Mouse (Mus musculus): Measurements from ENCODE around the gene Ets1. TPM values are rescaled to one million over a fixed set of nuclear protein-coding genes. Genes with fewer than 3 reads are reported as not detected.

The Ets1 gene
- polyA plus RNA-seq, 1 experiment from 2014 or later = 78.2 TPM

DNA sequence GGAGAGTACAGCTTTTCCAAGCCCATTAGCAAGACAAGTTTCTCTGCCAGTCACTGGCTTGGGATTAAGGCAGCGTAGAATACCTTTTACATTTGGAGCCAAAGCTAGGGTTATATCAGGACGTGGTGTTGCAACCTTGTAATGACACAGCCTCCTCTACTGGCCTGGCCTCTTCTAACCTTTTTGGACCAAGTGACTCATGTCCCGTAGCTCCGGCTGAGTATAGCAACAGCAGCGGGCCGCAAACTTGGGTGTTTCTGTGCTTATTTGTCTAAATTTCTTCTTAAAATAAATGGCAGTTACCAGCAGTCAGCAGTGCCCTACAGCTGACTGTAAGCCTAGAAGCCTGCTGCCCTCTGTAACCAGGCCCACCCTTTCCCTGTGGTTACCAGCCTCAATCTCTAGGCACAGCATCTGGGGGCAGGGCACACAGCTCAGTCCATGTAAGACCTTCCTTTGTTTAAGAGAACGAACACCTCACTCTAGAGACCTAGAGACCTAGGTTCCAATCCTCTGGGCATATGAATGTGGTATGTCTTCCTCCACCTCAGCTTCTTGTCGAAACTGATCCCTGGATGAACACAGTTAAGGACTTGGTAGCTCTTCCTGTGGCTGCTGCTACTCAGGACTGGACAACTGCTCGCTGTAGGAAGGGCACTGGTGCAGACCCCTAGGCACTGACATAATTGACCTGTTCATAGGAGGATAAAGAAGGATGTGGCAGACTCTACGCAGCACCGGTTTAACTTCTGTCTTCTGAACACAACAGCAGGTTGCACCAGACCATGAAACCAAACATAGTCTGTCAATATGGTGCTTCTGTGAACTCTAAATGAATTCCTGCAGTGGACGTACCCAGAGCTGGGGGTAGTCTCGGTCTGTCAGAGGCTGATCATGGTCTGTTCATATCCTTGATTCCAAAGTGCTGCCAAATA, 94.9 kb downstream of the Ets1 start:
- H3K27ac ChIP-seq (ENCODE audit: low read length) = no peak overlapping the region
- no peaks in the 10 kb centered on the region for H3K27me3 ChIP-seq (replicated peaks; ENCODE audit: insufficient read depth, low read length)
- H3K4me3 ChIP-seq (ENCODE audit: low read depth, low read length) = no peak overlapping the region
- peak; percentile 61; the same call in 1 of the 2 replicates for ATAC-seq
- H3K4me2 ChIP-seq (replicated peaks; ENCODE audit: low read depth, low read length) = no peak overlapping the region; the same call in 1 of the 2 replicates
- TF ChIP-seq EP300 (IDR thresholded peaks at IDR 0.05) (no peak), CTCF (IDR thresholded peaks at IDR 0.05) (peak; percentile 12; the same call in 1 of the 2 replicates)
- H3K4me1 ChIP-seq (ENCODE audit: insufficient read depth, low read depth, low read length) = peaks cover 4% of the 10 kb centered on the region; the same call in 1 of the 2 replicates
- peaks cover 16% of the 10 kb centered on the region; the same call in 1 of the 2 replicates for H3K36me3 ChIP-seq (ENCODE audit: insufficient read depth, low read length)
- H3K9ac ChIP-seq (replicated peaks; ENCODE audit: low read depth) = no peak overlapping the region
- H3K9me3 ChIP-seq (ENCODE audit: low read length) = no peaks in the 10 kb centered on the region
- no peak for DNase-seq (ENCODE audit: low spot score)
- 71% methylated on average over 13 of the region's 13 CpGs for WGBS

DNA sequence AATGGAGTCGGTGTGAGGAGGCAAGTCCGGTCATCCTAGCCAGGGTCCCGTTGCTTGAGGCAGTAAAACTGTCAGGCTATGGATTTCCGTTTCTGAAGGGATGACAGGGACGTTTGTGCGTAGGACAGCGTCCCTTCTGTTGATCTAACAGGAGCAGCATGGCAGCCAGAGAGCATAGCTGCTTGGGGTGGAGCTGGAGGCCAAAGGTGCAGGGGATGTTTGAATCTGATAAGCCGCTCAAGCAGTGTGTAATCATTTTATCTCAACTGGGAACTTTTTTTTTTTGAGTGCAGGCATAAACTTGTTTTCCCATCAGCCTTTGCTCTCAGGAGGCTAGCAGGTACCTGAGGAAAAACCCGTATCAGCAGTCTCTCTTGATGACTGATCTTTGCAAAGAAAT, 95.8 kb downstream of the Ets1 start:
- 40% methylated on average over 9 of the region's 9 CpGs for WGBS
- TF ChIP-seq CTCF (IDR thresholded peaks at IDR 0.05) (no peak), EP300 (IDR thresholded peaks at IDR 0.05) (no peak)
- peaks cover 20% of the 10 kb centered on the region; the same call in 1 of the 2 replicates for H3K36me3 ChIP-seq (ENCODE audit: insufficient read depth, low read length)

DNA sequence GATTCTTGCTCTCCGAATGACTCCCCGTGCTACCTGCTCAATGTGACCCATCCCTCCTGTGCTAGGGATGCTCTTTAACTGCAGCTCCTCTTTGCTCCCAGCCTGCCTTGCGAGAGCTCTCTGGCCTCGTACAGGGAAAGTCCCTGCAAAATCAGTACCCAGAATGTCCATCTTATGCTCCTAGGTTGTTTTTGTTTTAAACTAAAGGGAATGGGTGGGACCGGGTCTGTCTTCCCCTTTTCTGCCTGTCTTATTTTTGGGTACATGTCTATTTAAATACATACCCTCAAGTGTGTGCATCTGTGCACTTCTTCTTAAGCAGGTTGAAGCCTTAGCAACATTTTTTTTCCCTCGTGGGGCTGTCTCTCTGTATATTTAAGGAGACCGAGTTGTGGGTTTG, 99.0 kb downstream of the Ets1 start:
- DNase-seq (ENCODE audit: low spot score) (no peak), ATAC-seq (no peak)
- H3K4me3 ChIP-seq (ENCODE audit: low read depth, low read length) = no peak overlapping the region
- no peaks in the 10 kb centered on the region for H3K9me3 ChIP-seq (ENCODE audit: low read length)
- 85% methylated on average over 7 of the region's 7 CpGs for WGBS
- no peak overlapping the region for H3K27ac ChIP-seq (ENCODE audit: low read length)
- H3K27me3 ChIP-seq (replicated peaks; ENCODE audit: insufficient read depth, low read length) = no peaks in the 10 kb centered on the region
- 0 out of 2 replicates have a peak, but pooled peaks cover 4% of the 10 kb centered on the region for H3K4me1 ChIP-seq (ENCODE audit: insufficient read depth, low read depth, low read length)
- no peak overlapping the region for H3K4me2 ChIP-seq (replicated peaks; ENCODE audit: low read depth, low read length)
- H3K9ac ChIP-seq (replicated peaks; ENCODE audit: low read depth) = no peak overlapping the region
- peaks cover 27% of the 10 kb centered on the region for H3K36me3 ChIP-seq (ENCODE audit: insufficient read depth, low read length)
- TF ChIP-seq EP300 (IDR thresholded peaks at IDR 0.05) = no peak
- no peak for TF ChIP-seq CTCF (IDR thresholded peaks at IDR 0.05)

More for the DNA sequence above, 95.8 kb downstream of the Ets1 start:
- Histone ChIP-seq H3K4me1 (ENCODE audit: insufficient read depth, low read depth, low read length) (peaks cover 4% of the 10 kb centered on the region; the same call in 1 of the 2 replicates), H3K9ac (replicated peaks; ENCODE audit: low read depth) (no peak overlapping the region), H3K4me3 (ENCODE audit: low read depth, low read length) (no peak overlapping the region), H3K4me2 (replicated peaks; ENCODE audit: low read depth, low read length) (peak overlapping the region; percentile 17; the same call in 1 of the 2 replicates), H3K27ac (ENCODE audit: low read length) (no peak overlapping the region), H3K27me3 (replicated peaks; ENCODE audit: insufficient read depth, low read length) (no peaks in the 10 kb centered on the region), H3K9me3 (ENCODE audit: low read length) (no peaks in the 10 kb centered on the region)
- DNase-seq (ENCODE audit: low spot score) = no peak
- no peak for ATAC-seq

DNA sequence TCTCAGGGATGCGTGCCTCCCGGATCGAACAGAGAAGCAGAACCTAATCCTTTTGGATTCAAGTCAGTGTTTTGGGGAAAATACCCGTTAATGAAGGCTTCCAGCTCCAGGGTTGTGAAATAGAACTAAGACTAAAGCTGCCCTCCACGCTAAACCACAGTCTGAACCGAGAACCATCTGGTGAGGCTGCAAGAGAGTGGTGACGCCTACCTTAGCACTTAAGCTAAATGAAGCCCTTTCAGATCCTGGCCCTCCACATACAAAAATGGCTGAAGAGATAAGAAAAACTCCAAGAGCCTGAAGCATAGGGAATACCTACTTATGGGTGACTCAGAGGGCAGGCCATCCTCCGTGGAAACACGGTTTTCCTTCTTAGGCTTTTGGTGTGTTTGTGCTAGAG, 100.0 kb downstream of the Ets1 start:
- Histone ChIP-seq H3K4me1 (ENCODE audit: insufficient read depth, low read depth, low read length) (0 out of 2 replicates have a peak, but pooled peaks cover 4% of the 10 kb centered on the region), H3K27ac (ENCODE audit: low read length) (no peak overlapping the region), H3K4me3 (ENCODE audit: low read depth, low read length) (no peak overlapping the region), H3K27me3 (replicated peaks; ENCODE audit: insufficient read depth, low read length) (no peaks in the 10 kb centered on the region), H3K9me3 (ENCODE audit: low read length) (no peaks in the 10 kb centered on the region), H3K4me2 (replicated peaks; ENCODE audit: low read depth, low read length) (no peak overlapping the region), H3K9ac (replicated peaks; ENCODE audit: low read depth) (no peak overlapping the region), H3K36me3 (ENCODE audit: insufficient read depth, low read length) (peaks cover 27% of the 10 kb centered on the region)
- ATAC-seq (no peak), DNase-seq (ENCODE audit: low spot score) (no peak)
- TF ChIP-seq CTCF (IDR thresholded peaks at IDR 0.05) (no peak), EP300 (IDR thresholded peaks at IDR 0.05) (no peak)
- WGBS = 70% methylated on average over 9 of the region's 9 CpGs

DNA sequence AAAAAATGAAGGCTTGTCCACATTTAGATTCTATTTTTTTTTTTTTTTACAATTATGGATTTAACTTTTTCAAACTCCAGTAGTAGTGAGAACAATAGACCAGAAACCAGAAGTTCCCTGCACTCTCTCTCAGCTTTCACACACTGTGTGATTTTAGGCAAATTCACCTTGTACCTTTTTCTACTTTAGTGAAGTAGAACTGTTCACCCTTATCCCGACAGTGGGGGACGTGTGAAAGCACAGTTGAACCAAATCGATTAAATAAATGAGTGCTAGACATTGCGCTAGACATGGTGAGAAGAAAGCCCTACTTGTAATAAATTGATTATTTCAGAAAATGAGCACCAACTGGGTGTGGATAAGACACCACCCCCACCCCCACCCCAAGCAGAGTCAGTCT, 104.0 kb downstream of the Ets1 start:
- ATAC-seq (no peak), DNase-seq (ENCODE audit: low spot score) (no peak)
- no peak overlapping the region for H3K4me3 ChIP-seq (ENCODE audit: low read depth, low read length)
- peaks cover 13% of the 10 kb centered on the region for H3K36me3 ChIP-seq (ENCODE audit: insufficient read depth, low read length)
- 88% methylated on average over 4 of the region's 4 CpGs for WGBS
- no peaks in the 10 kb centered on the region for H3K4me1 ChIP-seq (ENCODE audit: insufficient read depth, low read depth, low read length)
- H3K9ac ChIP-seq (replicated peaks; ENCODE audit: low read depth) = no peak overlapping the region
- no peaks in the 10 kb centered on the region for H3K27me3 ChIP-seq (replicated peaks; ENCODE audit: insufficient read depth, low read length)
- H3K27ac ChIP-seq (ENCODE audit: low read length) = no peak overlapping the region
- H3K9me3 ChIP-seq (ENCODE audit: low read length) = no peaks in the 10 kb centered on the region
- H3K4me2 ChIP-seq (replicated peaks; ENCODE audit: low read depth, low read length) = no peak overlapping the region
- TF ChIP-seq EP300 (IDR thresholded peaks at IDR 0.05) (no peak), CTCF (IDR thresholded peaks at IDR 0.05) (no peak)

DNA sequence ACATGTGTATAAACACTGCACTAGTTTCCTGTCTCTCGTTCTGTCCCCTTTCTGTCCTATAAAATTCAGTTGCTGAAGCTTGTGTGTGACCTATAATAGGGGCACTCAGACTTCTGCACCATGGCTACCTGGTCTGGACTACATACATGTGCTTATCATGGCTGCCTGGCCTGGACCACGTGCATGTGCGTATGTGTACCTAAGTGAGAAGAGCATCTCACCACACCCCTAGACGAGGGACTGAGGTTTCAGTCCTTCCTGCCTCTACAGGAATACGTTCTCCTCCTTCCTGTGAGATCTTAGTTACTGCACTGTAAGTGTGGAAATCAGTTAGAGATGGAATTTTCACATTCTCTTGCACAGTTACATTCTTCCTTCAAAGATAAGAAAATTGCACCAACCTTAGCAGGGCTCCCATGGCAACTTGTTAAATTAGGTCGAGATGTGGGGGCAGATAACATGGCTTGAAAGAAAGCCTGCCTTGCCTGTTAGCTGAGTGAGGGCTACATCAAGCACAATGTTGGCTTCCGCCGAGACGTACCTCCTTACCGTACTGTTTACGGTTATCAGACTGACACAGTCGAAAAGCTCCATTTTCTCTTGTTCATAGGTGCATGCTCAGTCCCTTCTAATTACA, 104.8 kb downstream of the Ets1 start:
- WGBS = 53% methylated on average over 12 of the region's 12 CpGs
- H3K4me2 ChIP-seq (replicated peaks; ENCODE audit: low read depth, low read length) = no peak overlapping the region
- no peak for DNase-seq (ENCODE audit: low spot score)
- H3K4me1 ChIP-seq (ENCODE audit: insufficient read depth, low read depth, low read length) = no peaks in the 10 kb centered on the region
- H3K4me3 ChIP-seq (ENCODE audit: low read depth, low read length) = no peak overlapping the region
- H3K36me3 ChIP-seq (ENCODE audit: insufficient read depth, low read length) = peaks cover 11% of the 10 kb centered on the region
- TF ChIP-seq EP300 (IDR thresholded peaks at IDR 0.05) (no peak), CTCF (IDR thresholded peaks at IDR 0.05) (no peak)
- H3K27ac ChIP-seq (ENCODE audit: low read length) = no peak overlapping the region
- H3K9me3 ChIP-seq (ENCODE audit: low read length) = no peaks in the 10 kb centered on the region
- H3K9ac ChIP-seq (replicated peaks; ENCODE audit: low read depth) = no peak overlapping the region
- no peak for ATAC-seq
- no peaks in the 10 kb centered on the region for H3K27me3 ChIP-seq (replicated peaks; ENCODE audit: insufficient read depth, low read length)
